Mouse (Mus musculus): Measurements from ENCODE around the gene Xylt1. TPM values are rescaled to one million over a fixed set of nuclear protein-coding genes. Genes with fewer than 3 reads are reported as not detected.

The Xylt1 gene
- polyA plus RNA-seq, 1 experiment = 8.3 TPM

- TF ChIP-seq CTCF (IDR thresholded peaks at IDR 0.05; ENCODE audit: borderline replicate concordance, insufficient read depth, low read depth, low read length) (no peak), POLR2A (IDR thresholded peaks at IDR 0.05; ENCODE audit: borderline replicate concordance, insufficient read depth, low read length) (no peak)
Measured at GRCm38 (mm10) chr7:117399971-117400370, 19.2 kb downstream of the Xylt1 start.

GRCm38 (mm10) chr7:117401581-117401980 lies 20.8 kb downstream of the Xylt1 start:
- no peak overlapping the region for H3K27ac ChIP-seq (ENCODE audit: insufficient read depth, low read length)

More at GRCm38 (mm10) chr7:117399971-117400370, 19.2 kb downstream of the Xylt1 start:
- no peak for DNase-seq
- H3K27me3 ChIP-seq (ENCODE audit: control insufficient read depth, insufficient read depth, low read length) = no peaks in the 10 kb centered on the region
- H3K4me1 ChIP-seq (ENCODE audit: control insufficient read depth, insufficient read depth, low read length) = no peaks in the 10 kb centered on the region
- no peak overlapping the region for H3K4me3 ChIP-seq (replicated peaks; ENCODE audit: insufficient read depth, low read depth, low read length)
- H3K27ac ChIP-seq (ENCODE audit: insufficient read depth, low read length) = no peak overlapping the region
- 86% methylated on average over 5 of the region's 5 CpGs for WGBS

GRCm38 (mm10) chr7:117406336-117406735 lies 25.6 kb downstream of the Xylt1 start:
- no peak overlapping the region for H3K4me3 ChIP-seq (replicated peaks; ENCODE audit: insufficient read depth, low read depth, low read length)
- no peaks in the 10 kb centered on the region for H3K27me3 ChIP-seq (ENCODE audit: control insufficient read depth, insufficient read depth, low read length)
- H3K27ac ChIP-seq (ENCODE audit: insufficient read depth, low read length) = no peak overlapping the region
- TF ChIP-seq POLR2A (IDR thresholded peaks at IDR 0.05; ENCODE audit: borderline replicate concordance, insufficient read depth, low read length) (no peak), CTCF (IDR thresholded peaks at IDR 0.05; ENCODE audit: borderline replicate concordance, insufficient read depth, low read depth, low read length) (no peak)
- DNase-seq = no peak
- no peaks in the 10 kb centered on the region for H3K4me1 ChIP-seq (ENCODE audit: control insufficient read depth, insufficient read depth, low read length)
- WGBS = 95% methylated on average over 3 of the region's 3 CpGs

More at GRCm38 (mm10) chr7:117401581-117401980, 20.8 kb downstream of the Xylt1 start:
- WGBS = 25% methylated on average over 4 of the region's 4 CpGs
- H3K4me1 ChIP-seq (ENCODE audit: control insufficient read depth, insufficient read depth, low read length) = no peaks in the 10 kb centered on the region
- TF ChIP-seq CTCF (IDR thresholded peaks at IDR 0.05; ENCODE audit: borderline replicate concordance, insufficient read depth, low read depth, low read length) (no peak), POLR2A (IDR thresholded peaks at IDR 0.05; ENCODE audit: borderline replicate concordance, insufficient read depth, low read length) (no peak)
- H3K27me3 ChIP-seq (ENCODE audit: control insufficient read depth, insufficient read depth, low read length) = no peaks in the 10 kb centered on the region
- no peak overlapping the region for H3K4me3 ChIP-seq (replicated peaks; ENCODE audit: insufficient read depth, low read depth, low read length)
- DNase-seq = no peak

- Histone ChIP-seq H3K27me3 (ENCODE audit: control insufficient read depth, insufficient read depth, low read length) (no peaks in the 10 kb centered on the region; the same call in 1 of the 2 replicates), H3K4me3 (replicated peaks; ENCODE audit: insufficient read depth, low read depth, low read length) (no peak overlapping the region), H3K27ac (ENCODE audit: insufficient read depth, low read length) (no peak overlapping the region), H3K4me1 (ENCODE audit: control insufficient read depth, insufficient read depth, low read length) (no peaks in the 10 kb centered on the region)
- WGBS = 91% methylated on average over 8 of the region's 8 CpGs
- DNase-seq = no peak
- TF ChIP-seq CTCF (IDR thresholded peaks at IDR 0.05; ENCODE audit: borderline replicate concordance, insufficient read depth, low read depth, low read length) (no peak), POLR2A (IDR thresholded peaks at IDR 0.05; ENCODE audit: borderline replicate concordance, insufficient read depth, low read length) (no peak)
Measured at GRCm38 (mm10) chr7:117409268-117409988, 28.6 kb downstream of the Xylt1 start.

GRCm38 (mm10) chr7:117411874-117412273 lies 31.1 kb downstream of the Xylt1 start:
- no peak for DNase-seq
- 21% methylated on average over 2 of the region's 2 CpGs for WGBS
- no peaks in the 10 kb centered on the region; the same call in 1 of the 2 replicates for H3K27me3 ChIP-seq (ENCODE audit: control insufficient read depth, insufficient read depth, low read length)
- no peak for TF ChIP-seq CTCF (IDR thresholded peaks at IDR 0.05; ENCODE audit: borderline replicate concordance, insufficient read depth, low read depth, low read length)
- no peak for TF ChIP-seq POLR2A (IDR thresholded peaks at IDR 0.05; ENCODE audit: borderline replicate concordance, insufficient read depth, low read length)
- no peaks in the 10 kb centered on the region for H3K4me1 ChIP-seq (ENCODE audit: control insufficient read depth, insufficient read depth, low read length)
- no peak overlapping the region for H3K27ac ChIP-seq (ENCODE audit: insufficient read depth, low read length)
- no peak overlapping the region for H3K4me3 ChIP-seq (replicated peaks; ENCODE audit: insufficient read depth, low read depth, low read length)

DNA sequence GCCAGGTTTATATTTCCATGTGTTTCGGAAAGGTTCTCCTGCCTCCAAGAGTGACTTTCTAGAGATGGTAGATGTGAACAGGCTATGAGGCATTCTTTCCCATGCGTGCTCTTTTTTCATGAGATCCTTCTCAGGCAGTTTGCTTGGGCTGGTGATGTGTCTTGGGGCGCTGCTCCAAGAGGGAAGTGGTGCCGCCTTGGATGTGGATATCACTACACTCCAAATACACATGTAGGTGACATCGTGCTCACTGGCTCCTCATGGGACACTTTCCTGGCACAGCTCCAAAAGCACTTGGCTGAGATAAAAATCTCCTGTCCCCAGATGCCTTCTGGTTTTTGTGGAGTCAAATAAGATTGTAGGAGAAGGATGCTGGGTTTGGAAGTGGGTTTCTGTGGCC lies 31.6 kb downstream of the Xylt1 start:
- Histone ChIP-seq H3K27ac (ENCODE audit: insufficient read depth, low read length) (no peak overlapping the region), H3K27me3 (ENCODE audit: control insufficient read depth, insufficient read depth, low read length) (no peaks in the 10 kb centered on the region; the same call in 1 of the 2 replicates), H3K4me1 (ENCODE audit: control insufficient read depth, insufficient read depth, low read length) (no peaks in the 10 kb centered on the region), H3K4me3 (replicated peaks; ENCODE audit: insufficient read depth, low read depth, low read length) (no peak overlapping the region)
- DNase-seq = no peak
- 19% methylated on average over 5 of the region's 5 CpGs for WGBS
- TF ChIP-seq CTCF (IDR thresholded peaks at IDR 0.05; ENCODE audit: borderline replicate concordance, insufficient read depth, low read depth, low read length) (no peak), POLR2A (IDR thresholded peaks at IDR 0.05; ENCODE audit: borderline replicate concordance, insufficient read depth, low read length) (no peak)

GRCm38 (mm10) chr7:117414341-117415008 lies 33.7 kb downstream of the Xylt1 start:
- 89% methylated on average over 12 of the region's 12 CpGs for WGBS
- TF ChIP-seq POLR2A (IDR thresholded peaks at IDR 0.05; ENCODE audit: borderline replicate concordance, insufficient read depth, low read length) (no peak), CTCF (IDR thresholded peaks at IDR 0.05; ENCODE audit: borderline replicate concordance, insufficient read depth, low read depth, low read length) (no peak)
- no peak for DNase-seq
- no peaks in the 10 kb centered on the region for H3K4me1 ChIP-seq (ENCODE audit: control insufficient read depth, insufficient read depth, low read length)
- H3K27ac ChIP-seq (ENCODE audit: insufficient read depth, low read length) = no peak overlapping the region
- H3K27me3 ChIP-seq (ENCODE audit: control insufficient read depth, insufficient read depth, low read length) = no peaks in the 10 kb centered on the region; the same call in 1 of the 2 replicates
- no peak overlapping the region for H3K4me3 ChIP-seq (replicated peaks; ENCODE audit: insufficient read depth, low read depth, low read length)

DNA sequence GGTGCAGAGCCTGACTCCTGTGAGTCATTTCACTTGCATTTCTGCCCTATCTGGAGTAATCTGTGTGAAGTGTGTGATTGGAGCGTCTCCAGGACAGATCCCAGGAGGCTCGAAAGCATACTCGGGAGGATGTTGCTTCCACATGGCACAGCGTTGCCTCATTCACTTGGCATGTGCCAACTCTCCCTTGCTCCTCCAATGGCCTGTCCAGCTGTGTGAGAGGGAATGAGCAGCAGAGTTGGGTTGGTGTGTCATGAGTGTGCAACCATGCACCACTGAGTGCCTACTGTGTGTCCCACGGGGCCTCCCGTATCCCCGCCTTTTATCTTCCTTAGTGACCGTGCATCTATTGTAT lies 34.2 kb downstream of the Xylt1 start:
- Histone ChIP-seq H3K4me1 (ENCODE audit: control insufficient read depth, insufficient read depth, low read length) (no peaks in the 10 kb centered on the region), H3K27me3 (ENCODE audit: control insufficient read depth, insufficient read depth, low read length) (no peaks in the 10 kb centered on the region; the same call in 1 of the 2 replicates), H3K4me3 (replicated peaks; ENCODE audit: insufficient read depth, low read depth, low read length) (no peak overlapping the region), H3K27ac (ENCODE audit: insufficient read depth, low read length) (no peak overlapping the region)
- WGBS = 66% methylated on average over 8 of the region's 8 CpGs
- DNase-seq = no peak
- no peak for TF ChIP-seq POLR2A (IDR thresholded peaks at IDR 0.05; ENCODE audit: borderline replicate concordance, insufficient read depth, low read length)
- no peak for TF ChIP-seq CTCF (IDR thresholded peaks at IDR 0.05; ENCODE audit: borderline replicate concordance, insufficient read depth, low read depth, low read length)
